Mouse (Mus musculus): ENCODE results near the gene Cdk16. TPM values are rescaled to one million over a fixed set of nuclear protein-coding genes. Genes with fewer than 3 reads are reported as not detected.

Cdk16 gene
- total RNA-seq, 1 experiment from 2014 or later: 29.5 TPM

DNA sequence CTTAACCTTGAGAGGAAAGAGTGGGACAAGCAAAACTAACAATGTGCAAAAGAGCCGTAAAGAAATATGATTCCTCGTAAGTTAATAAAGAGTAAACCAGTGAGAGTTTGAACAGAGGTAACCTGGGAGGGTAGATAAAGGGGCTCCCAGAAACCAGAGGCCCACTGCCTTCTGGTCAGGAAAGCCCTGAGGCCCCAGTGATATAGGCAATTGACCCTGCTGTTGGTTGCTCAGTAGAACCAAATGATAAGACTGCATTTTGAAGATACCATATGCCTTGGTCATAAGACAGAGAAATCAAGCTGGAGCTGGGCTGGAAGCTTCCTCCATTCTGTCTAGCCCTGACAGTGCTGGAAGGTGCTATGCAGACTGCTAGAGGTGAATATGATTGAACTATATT is 61.1 kb downstream of the Cdk16 start:
- no peak for ATAC-seq (replicated peaks; ENCODE audit: low read depth, poor library complexity, severe bottlenecking)

Other genes starting within 250 kb of the Cdk16 start
- not detected in 2 replicates for gene Rgn, start 138.2 kb upstream of the Cdk16 start, total RNA-seq (2017)
- 70.1 and 74.7 TPM in 2 replicates for gene Rbm10, start 70.5 kb upstream of the Cdk16 start, total RNA-seq (2017)
- gene Ndufb11, start 70.3 kb upstream of the Cdk16 start, total RNA-seq (2017): 67.1 and 103 TPM in 2 replicates
- 167 and 207 TPM in 2 replicates for gene Uba1, start 29.6 kb upstream of the Cdk16 start, total RNA-seq (2017)
- 30.0 and 38.5 TPM in 2 replicates for gene Usp11, start 16.0 kb downstream of the Cdk16 start, total RNA-seq (2017)
- gene Araf, start 109.9 kb downstream of the Cdk16 start, total RNA-seq (2017): 33.2 and 46.5 TPM in 2 replicates
- not detected in 2 replicates for gene Timp1, start 182.2 kb downstream of the Cdk16 start, total RNA-seq (2017)
- gene Syn1, start 233.1 kb downstream of the Cdk16 start, total RNA-seq (2017): not detected in 2 replicates
- gene Cfp, start 243.6 kb downstream of the Cdk16 start, total RNA-seq (2017): 2.9 and 5.2 TPM in 2 replicates

All from common myeloid progenitor, adult 5-6 weeks (primary cell).